Mouse (Mus musculus) right cerebral cortex, postnatal 14 days (tissue): ENCODE results near the gene Gm7137.
"Not testable (repeated sequence)": the region's sequence is repeated elsewhere in the genome, so short reads cannot be mapped to it uniquely, and the experiment has no call there.

Experiments used
- DNase-seq: peaks from one replicate; pipeline ENCODE4 v3.0.0; 2022

Gm7137 gene

DNA sequence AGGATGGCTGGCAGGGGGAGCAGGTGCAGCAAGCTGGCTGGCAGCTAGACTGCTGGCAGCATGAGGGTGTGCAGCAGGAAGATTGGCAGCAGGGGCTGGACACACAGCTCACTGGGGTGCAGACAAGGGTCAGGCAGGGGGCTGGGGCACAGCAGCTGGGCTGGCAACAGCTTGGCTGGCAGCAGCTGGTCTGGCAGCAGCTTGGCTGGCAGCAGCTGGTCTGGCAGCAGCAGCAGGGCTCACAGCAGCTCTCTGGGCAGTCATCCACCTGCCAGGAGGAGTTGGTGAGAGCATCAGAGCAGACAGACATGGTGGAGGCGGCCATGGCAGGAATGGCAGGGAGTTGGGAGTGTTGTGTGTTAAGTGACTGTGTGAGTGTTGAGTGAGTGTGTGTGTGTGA, at the start of gene Gm7137:
Gene Gm7137, minus strand, starts transcription at position 325 of the 400 bp plus-strand sequence.
- not testable (repeated sequence) for DNase-seq

DNA sequence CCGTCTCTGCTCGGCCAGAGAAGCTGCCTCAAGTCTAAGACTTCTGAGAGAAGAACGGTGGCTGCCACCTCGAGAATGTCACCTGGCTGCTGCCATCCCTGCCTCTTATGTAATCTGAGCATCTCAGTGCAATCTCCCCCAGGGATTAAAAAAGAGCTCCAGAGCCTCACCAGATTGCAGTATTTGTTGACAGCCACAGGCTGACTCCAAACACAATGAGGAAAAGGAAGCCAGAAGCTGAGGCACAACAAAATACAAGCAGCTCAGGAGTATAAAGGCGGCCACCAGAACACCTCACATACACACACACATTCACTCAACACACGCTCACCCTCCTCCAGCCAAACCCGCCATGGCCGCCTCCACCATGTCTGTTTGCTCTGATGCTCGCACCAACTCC, 47.6 kb upstream of the Gm7137 start, which contains the start of gene Krtap10-10:
Gene Krtap10-10, plus strand, starts transcription at position 301 of the 400 bp plus-strand sequence.
- no peak for DNase-seq

DNA sequence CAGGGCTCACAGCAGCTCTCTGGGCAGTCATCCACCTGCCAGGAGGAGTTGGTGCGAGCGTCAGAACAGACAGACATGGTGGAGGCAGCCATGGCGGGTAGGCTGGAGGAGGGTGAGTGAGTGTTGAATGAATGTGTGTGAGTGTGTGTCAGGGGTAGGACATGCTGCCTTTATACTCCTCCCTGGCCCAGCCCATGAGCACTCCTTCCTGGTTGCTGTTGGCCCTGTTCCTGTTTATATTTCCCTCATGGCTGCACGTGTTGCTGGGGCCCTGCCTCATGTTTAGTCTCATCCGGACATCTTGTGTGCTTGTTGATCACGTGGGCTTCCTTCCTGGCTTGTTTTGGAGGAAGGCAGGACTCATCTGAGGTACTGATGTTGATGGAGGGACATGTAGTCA, 39.0 kb upstream of the Gm7137 start, which contains the start of gene Krtap10-4:
Gene Krtap10-4, minus strand, starts transcription at position 145 of the 400 bp plus-strand sequence.
- DNase-seq: no peak

DNA sequence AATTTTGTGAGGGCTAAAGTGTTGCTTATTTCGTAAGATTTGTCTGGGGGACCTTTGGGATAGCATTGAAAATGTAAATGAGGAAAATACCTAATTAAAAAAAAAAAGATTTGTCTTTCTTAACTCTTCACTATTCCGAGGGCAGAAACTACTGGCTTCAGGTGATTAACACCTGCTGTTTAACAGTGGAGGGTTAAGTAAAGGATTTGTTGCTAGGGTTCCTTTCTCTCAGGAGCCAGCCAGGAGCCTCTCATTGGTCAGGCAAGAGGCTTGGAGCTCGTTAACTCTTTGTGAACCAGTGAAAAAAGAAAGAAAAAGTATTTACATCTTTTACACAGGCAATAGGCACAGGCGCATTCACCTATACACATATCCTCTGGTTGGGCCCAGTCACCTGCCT, 31.2 kb upstream of the Gm7137 start:
- no peak for DNase-seq

DNA sequence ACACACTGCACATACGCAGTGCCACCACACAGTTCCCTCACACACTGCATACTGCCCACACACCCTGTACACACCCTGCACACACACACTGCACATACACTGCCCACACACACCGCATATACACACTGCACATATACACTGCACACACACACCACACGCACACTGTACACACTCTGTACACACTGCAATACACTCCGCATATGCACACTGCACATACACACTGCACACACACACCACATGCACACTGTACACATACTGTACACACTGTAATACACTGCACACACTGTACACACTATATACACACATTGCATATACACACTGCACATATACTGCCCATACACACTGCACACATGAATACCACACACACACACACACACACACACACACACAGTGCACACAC, 30.5 kb upstream of the Gm7137 start:
- no peak for DNase-seq

DNA sequence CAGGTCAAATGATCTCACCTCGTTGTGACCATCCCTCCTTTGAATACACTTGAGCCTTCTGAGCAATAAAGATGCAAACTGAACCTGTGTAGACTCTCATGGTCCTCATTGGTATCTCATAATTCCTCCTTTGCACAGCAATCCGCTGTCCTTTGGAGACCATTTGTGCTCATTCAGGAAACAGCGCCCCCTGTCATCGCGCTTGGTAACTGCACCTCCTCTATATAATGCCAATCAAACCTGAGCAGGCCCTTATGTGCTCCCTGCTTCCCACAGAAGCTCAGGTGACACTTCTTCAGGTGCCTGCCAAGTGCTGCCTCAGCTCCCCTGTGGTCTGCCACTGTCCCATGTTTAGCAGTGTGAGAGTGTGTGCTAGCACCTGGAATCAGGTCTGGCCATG, 27.5 kb upstream of the Gm7137 start:
- DNase-seq: peak; percentile 37

DNA sequence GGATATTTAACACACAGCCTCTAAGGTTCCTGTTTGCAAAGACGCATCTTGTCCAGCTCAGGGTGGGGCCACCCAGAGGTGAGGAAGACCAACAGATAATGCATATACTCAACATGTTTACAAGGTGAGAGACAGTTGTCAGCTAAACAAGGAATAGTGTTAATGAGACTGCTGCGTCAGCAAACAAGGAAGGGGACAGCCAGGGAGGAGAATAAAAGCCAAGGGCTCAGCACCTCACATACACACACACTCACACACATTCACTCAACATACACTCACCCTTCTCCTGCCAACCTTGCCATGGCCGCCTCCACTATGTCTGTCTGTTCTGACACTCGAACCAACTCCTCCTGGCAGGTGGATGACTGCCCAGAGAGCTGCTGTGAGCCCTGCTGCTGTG, 26.4 kb upstream of the Gm7137 start, which contains the start of gene Gm2696:
Gene Gm2696, plus strand, starts transcription at position 301 of the 400 bp plus-strand sequence.
- no peak for DNase-seq

DNA sequence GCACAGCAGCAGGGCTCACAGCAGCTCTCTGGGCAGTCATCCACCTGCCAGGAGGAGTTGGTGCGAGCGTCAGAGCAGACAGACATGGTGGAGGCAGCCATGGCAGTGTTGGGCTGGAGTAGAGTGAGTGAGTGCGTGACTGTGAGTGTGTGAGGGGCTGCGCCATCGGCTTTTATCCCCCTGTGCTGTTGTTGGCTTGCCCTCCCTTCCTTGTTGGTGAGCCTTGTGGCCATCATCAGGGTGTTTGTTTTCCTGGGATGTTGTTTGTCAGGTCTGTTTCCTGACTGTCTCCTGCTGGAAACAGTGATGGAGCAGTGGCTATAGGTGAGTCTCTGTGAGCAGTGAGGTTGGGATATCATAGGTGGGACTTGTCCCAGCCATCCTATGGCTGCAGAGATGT, 23.7 kb upstream of the Gm7137 start, which contains the start of gene Gm9507:
Gene Gm9507, minus strand, starts transcription at position 101 of the 400 bp plus-strand sequence.
- no peak for DNase-seq

DNA sequence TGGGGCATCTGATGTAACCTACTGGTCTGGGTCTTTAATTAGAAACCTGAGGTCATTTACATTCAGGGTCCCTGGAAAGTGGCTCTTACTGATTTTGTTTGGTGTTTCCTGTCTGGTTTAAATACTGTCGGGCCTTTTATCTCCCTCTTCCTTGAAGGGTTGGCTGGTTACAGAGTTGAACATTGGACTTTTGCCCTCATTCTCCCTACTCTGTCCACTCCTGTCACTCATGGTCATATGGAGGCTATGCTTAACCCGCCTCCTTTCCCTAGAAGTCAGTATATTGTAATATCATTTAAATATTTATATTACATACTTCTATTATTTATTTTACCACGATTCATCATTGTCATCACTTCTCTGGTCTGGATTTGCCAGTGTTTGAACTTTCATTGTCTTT, 16.1 kb upstream of the Gm7137 start:
- no peak for DNase-seq

DNA sequence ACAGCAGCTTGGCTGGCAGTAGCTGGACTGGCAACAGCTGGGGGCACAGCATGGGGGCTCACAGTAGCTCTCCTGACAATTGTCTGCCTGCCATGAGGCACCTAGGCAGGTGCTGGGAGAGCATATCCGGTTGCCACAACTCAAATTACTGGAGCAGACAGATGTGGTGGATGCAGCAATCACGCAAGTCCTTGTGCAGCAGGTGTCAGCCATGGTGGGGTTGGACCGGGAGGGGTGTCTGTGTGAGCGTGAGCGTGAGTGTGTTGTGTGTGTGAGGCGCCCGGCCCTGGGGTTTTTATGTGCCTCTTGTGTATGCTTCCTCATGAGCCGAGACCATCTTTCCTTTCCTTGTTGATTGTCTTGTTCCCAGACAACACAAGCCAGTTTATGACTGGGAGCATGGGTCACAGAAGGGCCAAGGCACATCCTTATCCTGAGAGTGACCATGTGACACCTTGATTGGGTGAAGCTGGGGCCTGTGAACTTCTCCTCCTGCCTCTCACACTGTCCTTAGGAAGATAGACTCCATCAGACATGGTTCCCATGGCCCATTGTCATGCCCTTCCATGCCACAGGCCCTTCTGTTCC, 11.0 kb upstream of the Gm7137 start, which contains the start of gene Gm19668:
Gene Gm19668, minus strand, starts transcription at position 213 of the 588 bp plus-strand sequence.
- DNase-seq: no peak

DNA sequence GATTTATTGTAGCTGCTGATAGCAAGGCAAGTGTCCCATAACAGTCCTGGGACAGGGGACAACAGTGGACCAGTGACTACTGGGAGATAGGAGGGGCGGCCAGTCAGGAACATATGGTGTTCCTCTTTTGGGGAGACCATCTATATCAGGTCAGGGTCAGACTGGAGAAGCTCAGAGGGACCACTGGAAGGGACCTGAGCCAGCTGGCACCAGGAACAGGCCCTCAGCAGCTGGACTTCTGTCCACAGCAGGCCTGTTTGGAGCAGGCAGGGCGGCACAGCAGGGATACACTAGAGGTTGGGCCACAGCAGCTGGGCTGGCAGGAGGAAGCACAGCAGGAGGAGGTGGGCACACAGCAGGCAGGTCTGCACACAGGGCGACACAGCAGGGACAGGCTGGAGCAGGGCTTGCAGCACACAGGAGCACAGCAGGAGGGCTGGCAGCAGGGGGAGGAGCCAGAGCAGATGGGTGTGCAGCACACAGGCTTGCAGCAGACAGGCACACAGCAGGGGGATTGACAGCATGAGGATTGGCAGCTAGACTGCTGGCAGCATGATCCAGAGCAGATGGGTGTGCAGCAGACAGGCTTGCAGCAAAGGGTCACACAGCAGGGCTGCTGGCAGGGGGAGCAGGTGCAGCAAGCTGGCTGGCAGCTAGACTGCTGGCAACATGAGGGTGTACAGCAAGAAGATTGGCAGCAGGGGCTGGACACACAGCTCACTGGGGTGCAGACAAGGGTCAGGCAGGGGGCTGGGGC, 10.3 kb upstream of the Gm7137 start:
- DNase-seq: not testable (repeated sequence)

DNA sequence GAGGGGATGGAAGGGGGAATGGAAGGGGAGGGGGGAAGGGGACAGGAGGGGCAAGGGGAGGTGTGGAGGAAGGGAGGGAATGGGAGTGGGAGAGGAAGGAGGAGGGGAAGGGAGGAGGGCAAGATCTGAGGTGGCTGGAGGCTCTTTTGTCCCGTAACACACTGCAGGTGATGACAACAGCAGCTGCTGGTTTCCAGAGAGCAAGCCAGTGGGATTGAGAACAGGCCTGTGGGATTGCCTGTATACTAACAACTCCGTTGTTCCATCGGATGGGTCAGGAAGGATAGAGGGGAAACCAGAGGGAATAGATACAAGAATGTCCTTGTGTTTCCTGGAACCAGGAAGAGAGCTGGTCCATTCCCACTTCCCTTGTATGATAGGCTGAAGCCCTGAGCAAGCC, 9.7 kb upstream of the Gm7137 start:
- no peak for DNase-seq

DNA sequence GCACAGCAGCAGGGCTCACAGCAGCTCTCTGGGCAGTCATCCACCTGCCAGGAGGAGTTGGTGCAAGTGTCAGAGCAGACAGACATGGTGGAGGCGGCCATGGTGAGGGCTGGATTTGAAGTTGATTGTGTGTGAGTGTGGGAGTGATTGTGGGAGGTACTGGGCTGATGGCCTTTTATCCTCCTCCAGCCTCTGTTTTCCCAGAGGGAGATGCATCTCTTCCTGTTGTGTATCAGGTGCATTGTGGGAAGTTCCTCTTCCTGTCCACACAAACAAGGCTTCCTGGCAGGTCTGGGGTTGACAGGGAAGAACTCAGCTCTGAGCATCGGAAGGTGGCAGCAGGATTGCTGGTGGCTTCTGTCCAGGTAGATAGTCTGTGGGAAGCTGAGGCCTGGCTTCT, 7.0 kb upstream of the Gm7137 start, which contains the start of gene Gm9639:
Gene Gm9639, minus strand, starts transcription at position 101 of the 400 bp plus-strand sequence.
- DNase-seq: no peak

DNA sequence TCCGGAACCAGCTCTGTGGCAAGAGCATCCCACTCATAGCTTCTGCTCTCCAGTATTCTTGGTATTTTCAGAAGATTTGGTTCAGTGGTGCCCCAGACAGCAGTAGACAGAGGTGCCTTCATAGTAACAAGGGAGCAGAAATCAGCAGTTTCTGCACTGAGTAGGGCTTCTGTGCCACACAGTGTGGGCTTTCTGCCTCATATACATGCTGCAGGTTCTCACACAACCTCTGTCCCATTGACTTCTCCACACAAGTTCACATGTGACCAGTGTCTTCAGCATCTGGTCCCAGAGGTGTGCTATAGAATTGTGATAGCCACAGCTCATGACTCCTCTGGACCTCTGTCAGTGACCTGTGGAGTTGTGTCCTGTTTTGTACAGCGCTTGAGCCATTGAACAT, 621 bp upstream of the Gm7137 start:
- DNase-seq: no peak

DNA sequence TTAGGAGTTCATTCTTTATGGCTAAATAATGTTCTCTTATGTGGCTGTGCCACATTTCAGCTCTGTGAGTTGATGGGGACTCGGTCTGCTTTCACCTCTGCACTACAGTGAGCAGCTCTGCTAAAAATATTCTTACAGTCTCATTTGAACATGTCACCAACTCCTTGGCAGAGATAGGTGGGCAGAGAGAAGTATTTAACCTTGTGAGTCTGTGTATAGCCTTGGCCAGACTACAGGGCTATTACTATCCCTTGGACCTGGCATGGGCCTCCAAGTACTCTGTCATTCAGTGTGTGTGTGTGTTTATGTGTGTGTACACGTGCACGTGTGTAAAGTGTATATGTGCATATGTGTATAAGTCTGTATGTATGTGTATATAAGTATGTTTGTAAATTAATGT, 4.6 kb downstream of the Gm7137 start:
- not testable (repeated sequence) for DNase-seq

DNA sequence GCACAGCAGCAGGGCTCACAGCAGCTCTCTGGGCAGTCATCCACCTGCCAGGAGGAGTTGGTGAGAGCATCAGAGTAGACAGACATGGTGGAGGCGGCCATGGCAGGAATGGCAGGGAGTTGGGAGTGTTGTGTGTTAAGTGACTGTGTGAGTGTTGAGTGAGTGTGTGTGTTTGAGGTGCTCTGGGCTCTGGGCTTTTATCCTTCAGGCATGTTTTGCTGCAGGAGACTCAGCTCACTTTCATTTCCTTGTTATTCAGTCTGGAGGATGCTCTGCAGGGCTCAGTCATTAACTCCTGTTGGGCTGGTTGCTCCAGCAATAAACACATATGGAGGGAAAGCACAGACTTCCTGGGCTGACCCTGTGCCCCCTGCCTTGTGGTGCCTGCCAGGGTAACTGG, 5.6 kb downstream of the Gm7137 start, which contains the start of gene Gm3250:
Gene Gm3250, minus strand, starts transcription at position 101 of the 400 bp plus-strand sequence.
- DNase-seq: not testable (repeated sequence)

DNA sequence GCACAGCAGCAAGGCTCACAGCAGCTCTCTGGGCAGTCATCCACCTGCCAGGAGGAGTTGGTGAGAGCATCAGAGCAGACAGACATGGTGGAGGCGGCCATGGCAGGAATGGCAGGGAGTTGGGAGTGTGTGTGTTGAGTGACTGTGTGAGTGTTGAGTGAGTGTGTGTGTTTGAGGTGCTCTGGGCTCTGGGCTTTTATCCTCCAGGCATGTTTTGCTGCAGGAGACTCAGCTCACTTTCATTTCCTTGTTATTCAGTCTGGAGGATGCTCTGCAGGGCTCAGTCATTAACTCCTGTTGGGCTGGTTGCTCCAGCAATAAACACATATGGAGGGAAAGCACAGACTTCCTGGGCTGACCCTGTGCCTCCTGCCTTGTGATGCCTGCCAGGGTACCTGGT, 11.2 kb downstream of the Gm7137 start, which contains the start of gene Gm7138:
Gene Gm7138, minus strand, starts transcription at position 101 of the 400 bp plus-strand sequence.
- not testable (repeated sequence) for DNase-seq

DNA sequence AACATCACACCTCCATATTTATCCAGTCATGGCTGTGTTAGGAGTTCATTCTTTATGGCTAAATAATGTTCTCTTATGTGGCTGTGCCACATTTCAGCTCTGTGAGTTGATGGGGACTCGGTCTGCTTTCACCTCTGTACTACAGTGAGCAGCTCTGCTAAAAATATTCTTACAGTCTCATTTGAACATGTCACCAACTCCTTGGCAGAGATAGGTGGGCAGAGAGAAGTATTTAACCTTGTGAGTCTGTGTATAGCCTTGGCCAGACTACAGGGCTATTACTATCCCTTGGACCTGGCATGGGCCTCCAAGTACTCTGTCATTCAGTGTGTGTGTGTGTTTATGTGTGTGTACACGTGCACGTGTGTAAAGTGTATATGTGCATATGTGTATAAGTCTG, 15.9 kb downstream of the Gm7137 start:
- not testable (repeated sequence) for DNase-seq

DNA sequence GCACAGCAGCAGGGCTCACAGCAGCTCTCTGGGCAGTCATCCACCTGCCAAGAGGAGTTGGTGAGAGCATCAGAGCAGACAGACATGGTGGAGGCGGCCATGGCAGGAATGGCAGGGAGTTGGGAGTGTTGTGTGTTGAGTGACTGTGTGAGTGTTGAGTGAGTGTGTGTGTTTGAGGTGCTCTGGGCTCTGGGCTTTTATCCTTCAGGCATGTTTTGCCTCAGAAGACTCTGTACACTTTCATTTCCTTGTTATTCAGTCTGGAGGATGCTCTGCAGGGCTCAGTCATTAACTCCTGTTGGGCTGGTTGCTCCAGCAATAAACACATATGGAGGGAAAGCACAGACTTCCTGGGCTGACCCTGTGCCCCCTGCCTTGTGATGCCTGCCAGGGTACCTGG, 16.8 kb downstream of the Gm7137 start, which contains the start of gene Gm3238:
Gene Gm3238, minus strand, starts transcription at position 101 of the 400 bp plus-strand sequence.
- DNase-seq: not testable (repeated sequence)

DNA sequence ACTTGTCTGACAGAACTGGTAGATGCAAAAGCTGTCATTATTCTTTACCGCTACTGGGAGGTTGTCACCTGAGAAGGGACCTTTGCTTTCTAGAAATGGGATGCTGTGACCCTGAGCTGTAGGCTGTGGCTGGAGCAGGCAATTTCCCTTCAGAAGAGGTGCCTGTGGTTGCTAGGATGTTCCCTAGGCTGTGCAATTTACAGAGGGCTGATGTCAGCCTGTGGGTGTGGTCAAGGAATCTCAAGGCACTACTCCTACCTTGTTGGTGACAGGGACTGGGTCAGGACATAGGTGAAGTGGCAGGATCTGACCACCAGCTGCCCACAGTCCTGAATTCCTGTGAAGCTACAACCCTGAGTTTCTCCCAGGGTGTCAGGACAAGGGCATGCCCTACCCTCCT, 18.3 kb downstream of the Gm7137 start:
- no peak for DNase-seq

DNA sequence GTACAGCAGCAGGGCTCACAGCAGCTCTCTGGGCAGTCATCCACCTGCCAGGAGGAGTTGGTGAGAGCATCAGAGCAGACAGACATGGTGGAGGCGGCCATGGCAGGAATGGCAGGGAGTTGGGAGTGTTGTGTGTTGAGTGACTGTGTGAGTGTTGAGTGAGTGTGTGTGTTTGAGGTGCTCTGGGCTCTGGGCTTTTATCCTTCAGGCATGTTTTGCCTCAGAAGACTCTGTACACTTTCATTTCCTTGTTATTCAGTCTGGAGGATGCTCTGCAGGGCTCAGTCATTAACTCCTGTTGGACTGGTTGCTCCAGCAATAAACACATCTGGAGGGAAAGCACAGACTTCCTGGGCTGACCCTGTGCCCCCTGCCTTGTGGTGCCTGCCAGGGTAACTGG, 28.4 kb downstream of the Gm7137 start, which contains the start of gene Gm3233:
Gene Gm3233, minus strand, starts transcription at position 101 of the 400 bp plus-strand sequence.
- DNase-seq: not testable (repeated sequence)

DNA sequence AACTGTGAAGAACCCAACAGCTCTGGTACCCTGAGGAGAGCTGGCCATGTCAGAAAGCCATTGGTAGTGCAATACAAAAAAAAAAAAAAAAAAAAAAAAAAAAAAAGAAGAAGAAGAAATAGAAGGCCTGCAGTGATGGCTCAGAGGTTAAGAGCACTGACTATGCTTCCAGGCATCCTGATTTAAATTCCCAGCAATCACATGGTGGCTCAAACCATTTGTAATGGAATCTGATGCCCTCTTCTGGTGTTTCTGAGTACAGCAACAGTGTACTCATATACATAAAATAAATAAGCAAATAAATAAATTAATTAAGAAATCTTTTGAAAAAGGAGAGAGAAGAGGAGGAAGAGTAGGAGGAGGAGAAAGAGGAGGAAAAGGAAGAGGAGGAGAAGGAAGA, 34.6 kb downstream of the Gm7137 start:
- DNase-seq: no peak

DNA sequence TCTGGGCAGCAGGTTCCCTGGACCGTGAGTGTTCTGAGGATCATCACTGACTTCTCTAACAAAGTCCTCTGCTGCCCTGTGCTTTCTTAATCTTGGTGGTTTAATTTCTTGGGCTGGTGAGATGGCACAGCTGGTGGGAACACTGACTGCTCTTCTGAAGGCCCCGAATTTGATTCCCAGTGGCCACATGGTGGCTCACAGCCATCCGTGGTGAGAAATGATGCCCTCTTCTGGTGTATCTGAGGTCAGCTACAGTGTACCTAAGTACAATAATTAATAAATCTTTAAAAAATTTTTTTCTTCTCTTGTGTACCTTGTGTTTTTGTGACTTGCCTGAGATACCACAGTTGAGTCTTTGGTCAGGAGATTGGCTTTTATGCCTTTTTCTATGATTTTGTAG, 35.7 kb downstream of the Gm7137 start:
- not testable (repeated sequence) for DNase-seq
